Mouse (Mus musculus) liver, embryonic 13.5 days (tissue): ENCODE measurements around the gene Cux2. TPM values are rescaled to one million over a fixed set of nuclear protein-coding genes. Genes with fewer than 3 reads are reported as not detected.

Source experiments
- ATAC-seq: fragments of 200-750 bp; cut with Nextera tagmentation; 2 replicates; pipeline ENCODE4 v1.8.0; 2017; ENCODE audit warnings: low read depth, mild to moderate bottlenecking, moderate number of reproducible peaks, moderate library complexity
- DNase-seq: peaks from one replicate; pipeline ENCODE4 v3.0.0; 2022
- H3K27ac ChIP-seq: fragments of 300-500 bp; sonication (generic); 2 replicates; pipeline ENCODE4 v1.5.1; 2015; ENCODE audit warnings: moderate library complexity, mild to moderate bottlenecking, inconsistent platforms
- H3K27me3 ChIP-seq: fragments of 300-500 bp; sonication (generic); 2 replicates; pipeline ENCODE4 v1.6.1; 2015; ENCODE audit warnings: mild to moderate bottlenecking, inconsistent platforms
- H3K36me3 ChIP-seq: fragments of 300-500 bp; sonication (generic); 2 replicates; pipeline ENCODE4 v1.6.1; 2015; ENCODE audit warnings: mild to moderate bottlenecking, inconsistent platforms
- H3K4me1 ChIP-seq: fragments of 300-500 bp; sonication (generic); replicated peaks from 2 replicates; pipeline ENCODE4 v1.6.1; 2015; ENCODE audit warnings: inconsistent platforms
- H3K4me2 ChIP-seq: fragments of 300-500 bp; sonication (generic); 2 replicates; pipeline ENCODE4 v1.6.1; 2015; ENCODE audit warnings: inconsistent platforms, mild to moderate bottlenecking, moderate library complexity
- H3K4me3 ChIP-seq: fragments of 300-500 bp; sonication (generic); replicated peaks from 2 replicates; pipeline ENCODE4 v1.5.1; 2015; ENCODE audit warnings: mild to moderate bottlenecking, inconsistent platforms
- H3K9ac ChIP-seq: fragments of 300-500 bp; sonication (generic); 2 replicates; pipeline ENCODE4 v1.6.1; 2015; ENCODE audit warnings: mild to moderate bottlenecking, inconsistent platforms
- H3K9me3 ChIP-seq: fragments of 300-500 bp; sonication (generic); replicated peaks from 2 replicates; pipeline ENCODE4 v1.6.1; 2016; ENCODE audit warnings: inconsistent platforms
- WGBS: fragments of 180-500 bp; shearing (Covaris S2); methylation state at CpG from one replicate; pipeline ENCODE4 v1.1.7; 2015; ENCODE audit not compliant: insufficient replicate concordance; 5-methylcytosine and 5-hydroxymethylcytosine counted together
- polyA plus RNA-seq: library from polyadenylated mRNA; unstranded; fragments of >200 nt; fragmentation: Nextera tagmentation; extraction: Ambion mirVana; gene quantifications from 2 replicates; pipeline ENCODE4 v1.2.1, GENCODE M21; 2015

Gene Cux2
- polyA plus RNA-seq = 0.59 and 0.88 TPM in 2 replicates

DNA sequence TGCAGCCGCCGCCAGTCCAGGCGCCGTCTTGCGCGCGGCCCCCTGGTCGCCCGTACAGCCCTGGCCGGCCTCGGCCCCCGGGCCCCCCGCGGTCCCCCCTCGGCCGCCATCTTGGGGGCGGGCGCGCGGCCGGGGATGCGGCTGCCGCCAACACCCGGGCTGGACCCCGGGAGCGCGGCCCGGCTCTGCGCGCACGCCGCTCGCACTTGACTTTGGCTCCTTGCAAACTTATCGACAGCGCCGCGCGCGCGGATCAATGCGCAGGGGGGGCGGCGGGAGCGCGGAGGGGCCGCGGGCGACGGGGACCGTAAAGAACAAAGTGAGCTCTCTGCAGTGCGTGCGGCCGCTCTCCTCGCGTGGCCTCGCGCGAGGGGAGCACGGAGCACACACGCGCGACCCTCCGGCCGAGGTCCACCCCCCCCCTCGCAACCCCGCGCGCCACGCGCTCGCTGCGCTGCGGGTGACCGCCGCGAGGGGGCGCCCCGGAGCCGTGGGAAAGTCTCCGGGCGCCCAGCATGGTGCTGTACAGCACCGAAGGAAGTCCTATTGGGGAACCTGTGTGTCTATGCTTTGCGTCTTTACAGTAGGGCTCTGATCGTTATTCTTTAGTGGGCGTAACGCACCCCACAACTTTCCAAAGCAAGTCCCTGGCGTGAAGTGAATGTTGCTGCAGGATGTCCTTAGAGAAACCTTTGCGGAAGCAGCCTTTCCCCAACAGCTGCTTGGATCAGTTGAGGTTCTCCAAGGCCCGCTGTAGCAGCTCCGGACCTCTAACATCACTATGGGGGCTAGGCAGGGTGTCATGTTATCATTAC is at the start of gene Cux2:
TSS of gene Cux2 (minus strand) at position 86 of the 815 bp plus-strand sequence.
- Histone ChIP-seq H3K27ac (no peak within 1 kb of the TSS), H3K4me1 (peaks cover 31% of the 10 kb centered on the region), H3K4me3 (peak within 1 kb of the TSS; percentile 66), H3K36me3 (no peaks in the 10 kb centered on the region), H3K4me2 (peak within 1 kb of the TSS; percentile 74), H3K27me3 (peaks cover 89% of the 10 kb centered on the region), H3K9me3 (no peaks in the 10 kb centered on the region), H3K9ac (peak within 1 kb of the TSS; percentile 53)
- ATAC-seq (peak; percentile 61), DNase-seq (no peak)
- under 1% methylated on average over 84 of the region's 90 CpGs for WGBS

DNA sequence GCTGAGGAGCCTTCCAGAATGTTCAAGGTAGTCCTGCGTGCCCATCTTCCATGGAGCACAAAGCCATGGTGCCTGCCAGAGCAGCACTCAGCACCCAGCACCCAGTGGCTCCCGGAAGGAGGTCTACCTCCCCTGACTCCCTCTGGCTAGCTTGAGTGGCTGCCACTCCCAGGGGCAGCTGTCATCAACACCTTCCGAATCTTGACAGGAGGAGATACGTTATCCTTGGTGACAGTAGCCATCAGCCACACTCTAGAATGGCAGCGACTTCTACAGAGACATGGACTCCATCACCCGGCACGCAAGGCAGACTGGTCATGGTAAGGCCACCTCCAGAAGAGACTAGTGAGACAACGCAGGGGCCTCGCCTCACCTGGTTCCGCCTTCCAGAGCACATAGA is 44.5 kb upstream of the Cux2 start:
- ATAC-seq = no peak
- 75% methylated on average over 10 of the region's 10 CpGs for WGBS
- Histone ChIP-seq H3K27ac (no peak overlapping the region), H3K4me2 (no peak overlapping the region), H3K9me3 (no peaks in the 10 kb centered on the region), H3K4me3 (no peak overlapping the region), H3K9ac (no peak overlapping the region), H3K36me3 (no peaks in the 10 kb centered on the region), H3K27me3 (no peaks in the 10 kb centered on the region), H3K4me1 (no peaks in the 10 kb centered on the region)
- DNase-seq = no peak

DNA sequence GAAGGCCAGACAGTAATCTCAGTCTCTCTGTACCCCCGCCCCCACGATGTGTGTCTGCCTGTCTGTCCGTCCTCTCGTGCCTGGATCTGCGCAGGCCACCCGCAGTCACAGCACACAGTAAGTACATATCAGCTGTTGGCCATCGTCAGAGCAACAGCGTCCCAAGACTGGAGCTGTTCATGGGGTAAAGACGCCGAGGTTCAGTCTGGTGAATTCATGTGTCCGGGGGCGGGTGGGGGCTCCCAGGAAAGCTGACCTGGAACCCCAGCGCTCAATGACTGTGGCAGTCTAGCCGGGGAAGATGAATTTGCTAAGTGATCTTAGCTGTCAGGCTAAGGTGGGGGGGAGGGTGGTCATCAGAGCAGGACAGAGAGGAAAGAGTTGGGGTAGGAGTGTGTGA is 43.8 kb upstream of the Cux2 start:
- ATAC-seq (no peak), DNase-seq (no peak)
- H3K27ac ChIP-seq = no peak overlapping the region
- no peaks in the 10 kb centered on the region for H3K4me1 ChIP-seq
- 75% methylated on average over 14 of the region's 14 CpGs for WGBS
- H3K9me3 ChIP-seq = no peaks in the 10 kb centered on the region
- no peaks in the 10 kb centered on the region for H3K36me3 ChIP-seq
- no peak overlapping the region for H3K4me3 ChIP-seq
- H3K9ac ChIP-seq = no peak overlapping the region
- no peaks in the 10 kb centered on the region for H3K27me3 ChIP-seq
- H3K4me2 ChIP-seq = no peak overlapping the region

DNA sequence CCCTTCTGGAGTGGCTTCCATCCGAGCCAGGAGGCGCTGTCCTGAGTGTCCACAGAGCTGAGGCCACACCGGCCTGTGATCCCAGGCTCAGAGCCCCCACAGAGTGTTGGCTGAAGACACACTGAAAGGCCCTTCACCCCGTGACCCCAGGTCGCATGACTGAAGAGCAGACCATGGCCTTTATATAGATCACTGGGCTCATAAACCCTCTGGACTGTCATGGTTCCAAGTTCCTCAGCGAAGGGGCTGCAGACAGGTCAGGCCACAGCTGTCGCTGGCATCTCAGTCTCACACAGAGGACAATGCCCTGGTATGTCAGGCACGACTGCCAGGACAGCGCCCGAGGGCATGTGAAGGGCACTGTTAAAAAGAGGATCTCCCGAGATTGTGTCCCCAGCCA is 42.9 kb upstream of the Cux2 start:
- 67% methylated on average over 11 of the region's 11 CpGs for WGBS
- Histone ChIP-seq H3K36me3 (no peaks in the 10 kb centered on the region), H3K4me2 (no peak overlapping the region), H3K9me3 (no peaks in the 10 kb centered on the region), H3K4me3 (no peak overlapping the region), H3K27ac (no peak overlapping the region), H3K4me1 (no peaks in the 10 kb centered on the region), H3K9ac (no peak overlapping the region), H3K27me3 (no peaks in the 10 kb centered on the region)
- DNase-seq (no peak), ATAC-seq (no peak)

DNA sequence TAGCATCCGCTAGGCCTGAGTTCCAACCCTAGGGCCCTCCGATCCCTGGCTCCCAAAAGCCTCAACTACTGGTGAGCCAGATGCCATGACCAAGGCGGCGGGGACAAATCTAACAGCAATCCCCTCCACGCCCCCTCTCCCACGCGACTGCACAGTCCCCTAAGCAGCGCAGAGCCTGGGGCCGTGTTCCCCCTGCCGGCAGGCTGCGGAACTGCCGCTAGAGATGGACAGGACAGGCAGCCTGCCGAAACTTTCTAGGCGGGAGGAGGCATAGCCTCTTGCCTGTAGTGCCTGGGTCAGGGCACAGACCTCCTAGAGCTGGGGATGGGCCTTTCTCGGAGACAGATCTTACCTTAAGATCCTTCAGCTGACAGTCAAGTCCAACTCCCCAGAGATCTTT is 41.2 kb upstream of the Cux2 start:
- no peak overlapping the region for H3K4me2 ChIP-seq
- no peak overlapping the region for H3K4me3 ChIP-seq
- ATAC-seq (no peak), DNase-seq (peak; percentile 29)
- WGBS = 17% methylated on average over 15 of the region's 15 CpGs
- no peaks in the 10 kb centered on the region for H3K9me3 ChIP-seq
- H3K4me1 ChIP-seq = no peaks in the 10 kb centered on the region
- H3K27ac ChIP-seq = no peak overlapping the region
- H3K9ac ChIP-seq = no peak overlapping the region
- H3K27me3 ChIP-seq = no peaks in the 10 kb centered on the region
- H3K36me3 ChIP-seq = no peaks in the 10 kb centered on the region

DNA sequence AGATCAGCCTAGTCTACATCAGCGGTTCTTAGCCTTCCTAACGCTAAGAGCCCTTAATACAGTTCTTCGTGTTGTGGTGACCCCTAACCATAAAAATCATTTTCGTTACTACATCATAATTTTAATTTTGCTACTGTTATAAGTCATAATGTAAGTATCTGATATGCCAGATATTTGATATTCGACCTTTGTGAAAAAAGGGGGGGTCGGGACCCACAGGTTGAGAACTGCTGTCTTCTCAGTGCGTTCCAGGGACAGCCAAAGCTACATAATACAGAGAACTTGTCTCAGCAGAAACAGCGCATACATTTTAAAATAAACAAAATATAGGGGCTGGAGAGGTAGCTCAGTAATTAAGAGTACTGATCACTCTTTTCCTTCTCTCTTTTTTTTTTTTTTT is 39.8 kb upstream of the Cux2 start:
- Histone ChIP-seq H3K27me3 (no peaks in the 10 kb centered on the region), H3K36me3 (no peaks in the 10 kb centered on the region), H3K9me3 (no peaks in the 10 kb centered on the region), H3K4me3 (no peak overlapping the region), H3K4me1 (peaks cover 11% of the 10 kb centered on the region), H3K27ac (no peak overlapping the region), H3K9ac (no peak overlapping the region), H3K4me2 (no peak overlapping the region)
- ATAC-seq = no peak
- DNase-seq = no peak
- WGBS = 71% methylated on average over 8 of the region's 8 CpGs

DNA sequence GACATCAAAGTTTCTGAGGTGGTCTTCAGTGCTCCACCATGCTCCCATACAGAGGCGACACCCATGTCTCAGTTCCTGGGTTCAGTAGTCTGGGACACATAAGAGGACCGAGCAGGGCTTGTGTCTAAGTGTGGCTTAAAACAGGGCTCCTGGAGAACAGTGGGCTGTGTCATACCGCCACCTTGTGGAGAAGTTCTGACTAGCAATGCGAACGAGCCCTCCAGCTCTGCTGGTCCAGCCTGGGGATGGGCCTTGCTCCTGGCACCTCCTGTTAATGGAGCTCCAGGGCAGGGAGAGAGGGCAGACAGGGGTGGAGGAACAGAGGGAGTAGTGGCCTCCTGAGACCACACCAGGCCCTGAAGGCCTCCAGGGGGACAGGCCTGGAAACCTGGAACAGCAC is 39.0 kb upstream of the Cux2 start:
- no peaks in the 10 kb centered on the region for H3K9me3 ChIP-seq
- no peak for ATAC-seq
- H3K27me3 ChIP-seq = no peaks in the 10 kb centered on the region
- WGBS = 4% methylated on average over 5 of the region's 5 CpGs
- peaks cover 18% of the 10 kb centered on the region for H3K4me1 ChIP-seq
- peak; percentile 58 for DNase-seq
- H3K4me2 ChIP-seq = no peak overlapping the region
- no peak overlapping the region for H3K9ac ChIP-seq
- H3K36me3 ChIP-seq = no peaks in the 10 kb centered on the region
- no peak overlapping the region for H3K27ac ChIP-seq
- H3K4me3 ChIP-seq = no peak overlapping the region

DNA sequence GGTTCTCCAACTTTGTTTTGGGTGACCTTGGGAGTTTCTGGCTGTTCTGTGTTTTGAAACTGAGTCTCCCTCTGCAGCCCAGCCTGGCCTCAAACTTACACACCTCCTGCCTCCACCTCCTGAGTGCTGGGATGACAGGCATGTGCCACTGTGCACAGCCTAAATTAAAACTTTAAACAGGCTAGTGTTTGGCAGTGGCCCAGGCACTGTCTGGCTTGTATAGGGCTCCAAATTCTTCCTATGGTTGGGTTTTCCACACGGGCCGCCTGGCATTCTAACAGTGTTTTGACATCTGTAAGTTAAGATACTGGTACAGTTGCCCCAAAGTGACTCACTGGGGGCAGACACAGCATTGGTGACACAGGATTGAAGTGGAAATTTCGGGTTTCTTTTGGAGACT is 36.2 kb upstream of the Cux2 start:
- DNase-seq = no peak
- WGBS = 55% methylated on average over 3 of the region's 3 CpGs

DNA sequence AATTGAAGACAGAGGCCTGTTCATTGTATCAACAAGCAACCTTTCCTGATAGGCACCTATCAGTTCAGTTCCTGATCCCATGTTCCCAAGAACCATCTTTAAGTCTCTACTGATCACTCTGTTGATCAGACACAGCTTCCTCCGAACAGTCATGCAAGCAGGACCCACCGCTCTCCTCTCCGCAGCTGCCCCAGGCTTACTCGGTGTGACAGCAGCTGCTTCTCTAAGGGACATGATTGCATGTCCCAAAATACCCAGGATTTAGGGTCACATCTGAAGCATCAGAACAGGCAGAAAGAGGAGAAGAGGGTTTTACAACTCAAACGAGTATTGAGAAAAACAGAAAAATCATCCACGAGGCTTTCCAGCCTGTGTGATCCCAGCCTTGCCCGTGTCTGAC is 35.4 kb upstream of the Cux2 start:
- 64% methylated on average over 7 of the region's 7 CpGs for WGBS
- no peak overlapping the region for H3K4me3 ChIP-seq
- ATAC-seq = no peak

More for the DNA sequence above, 36.2 kb upstream of the Cux2 start:
- ATAC-seq = no peak
- Histone ChIP-seq H3K9me3 (no peaks in the 10 kb centered on the region), H3K4me2 (no peak overlapping the region), H3K36me3 (no peaks in the 10 kb centered on the region), H3K4me3 (no peak overlapping the region), H3K27ac (no peak overlapping the region), H3K4me1 (peaks cover 18% of the 10 kb centered on the region), H3K9ac (no peak overlapping the region), H3K27me3 (no peaks in the 10 kb centered on the region)

DNA sequence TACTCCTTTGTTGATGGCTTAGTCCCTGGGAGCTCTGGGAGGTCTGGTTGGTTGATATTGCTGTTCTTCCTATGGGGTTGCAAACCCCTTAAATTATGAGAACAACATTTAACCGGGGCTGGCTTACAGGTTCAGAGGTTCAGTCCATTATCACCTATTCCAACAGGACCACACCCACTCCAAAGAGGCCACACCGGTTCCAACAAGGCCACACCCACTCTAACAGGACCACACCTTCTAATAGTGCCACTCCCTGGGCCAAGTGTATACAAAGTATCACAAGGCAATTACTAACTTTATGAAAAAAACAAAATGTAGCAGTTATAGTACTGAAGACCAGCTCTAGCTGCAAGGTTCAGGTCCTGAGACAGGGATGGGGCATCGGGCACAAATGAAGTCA is 34.6 kb upstream of the Cux2 start:
- ATAC-seq (peak; percentile 51; the same call in 1 of the 2 replicates), DNase-seq (no peak)
- no peak overlapping the region for H3K9ac ChIP-seq
- no peak overlapping the region for H3K27ac ChIP-seq
- 34% methylated on average over 3 of the region's 3 CpGs for whole genome bisulfite sequencing
- no peaks in the 10 kb centered on the region for H3K36me3 ChIP-seq
- no peak overlapping the region for H3K4me3 ChIP-seq
- H3K9me3 ChIP-seq = no peaks in the 10 kb centered on the region; the same call in 1 of the 2 replicates
- peaks cover 18% of the 10 kb centered on the region for H3K4me1 ChIP-seq
- H3K27me3 ChIP-seq = no peaks in the 10 kb centered on the region
- H3K4me2 ChIP-seq = no peak overlapping the region

More for the DNA sequence above, 35.4 kb upstream of the Cux2 start:
- Histone ChIP-seq H3K4me2 (no peak overlapping the region), H3K27me3 (no peaks in the 10 kb centered on the region), H3K9me3 (no peaks in the 10 kb centered on the region), H3K36me3 (no peaks in the 10 kb centered on the region), H3K4me1 (peaks cover 18% of the 10 kb centered on the region), H3K27ac (no peak overlapping the region), H3K9ac (no peak overlapping the region)
- DNase-seq = no peak

DNA sequence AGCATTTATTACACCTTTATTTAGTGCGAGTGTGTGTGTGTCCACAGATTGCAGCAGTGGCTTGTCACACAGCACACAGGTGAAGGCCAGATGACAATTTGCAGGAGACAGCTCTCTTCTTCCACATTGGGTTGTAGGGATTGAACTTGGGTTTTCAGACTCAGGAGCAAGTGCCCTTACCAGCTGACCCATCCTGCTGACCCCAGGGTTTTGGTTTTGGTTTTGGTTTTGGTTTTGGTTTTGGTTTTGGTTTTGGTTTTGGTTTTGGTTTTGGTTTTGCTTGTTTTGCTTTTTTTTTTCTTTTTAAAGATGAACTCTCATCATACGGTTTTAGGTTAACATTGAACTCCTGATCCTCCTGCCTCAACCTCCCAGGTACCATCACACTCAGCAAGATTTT is 33.4 kb upstream of the Cux2 start:
- Histone ChIP-seq H3K27me3 (no peaks in the 10 kb centered on the region), H3K9ac (no peak overlapping the region), H3K27ac (no peak overlapping the region), H3K9me3 (no peaks in the 10 kb centered on the region; the same call in 1 of the 2 replicates), H3K4me1 (peaks cover 18% of the 10 kb centered on the region), H3K4me2 (no peak overlapping the region), H3K36me3 (no peaks in the 10 kb centered on the region), H3K4me3 (no peak overlapping the region)
- no peak for DNase-seq
- WGBS = 74% methylated on average over 2 of the region's 2 CpGs
- ATAC-seq = no peak

DNA sequence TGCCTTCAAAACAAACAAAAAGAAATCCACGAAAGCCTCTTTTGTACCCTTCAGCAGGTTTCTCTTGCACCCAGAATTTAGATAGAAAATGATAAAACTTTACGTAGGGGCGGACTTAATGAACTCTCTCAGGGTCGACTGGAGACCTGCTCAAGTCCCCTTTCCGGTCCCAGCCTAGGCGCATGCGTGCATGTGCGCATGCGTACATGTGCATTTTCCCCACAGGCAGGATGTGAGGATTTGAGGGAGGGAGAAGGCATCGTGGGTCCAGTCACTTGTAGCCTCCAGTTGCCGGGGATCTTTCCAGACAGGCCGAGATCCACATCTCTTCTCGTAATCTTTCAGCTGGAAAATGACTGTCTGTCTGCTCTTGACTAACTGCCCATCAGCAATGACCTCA is 31.6 kb upstream of the Cux2 start:
- WGBS = 75% methylated on average over 13 of the region's 13 CpGs
- no peak overlapping the region for H3K4me2 ChIP-seq
- ATAC-seq (no peak), DNase-seq (no peak)
- no peaks in the 10 kb centered on the region; the same call in 1 of the 2 replicates for H3K9me3 ChIP-seq
- H3K27ac ChIP-seq = no peak overlapping the region
- H3K9ac ChIP-seq = no peak overlapping the region
- no peak overlapping the region for H3K4me3 ChIP-seq
- peaks cover 18% of the 10 kb centered on the region for H3K4me1 ChIP-seq
- H3K36me3 ChIP-seq = no peaks in the 10 kb centered on the region
- H3K27me3 ChIP-seq = no peaks in the 10 kb centered on the region
